Mouse (Mus musculus) induced T-regulatory cell, adult 2 months (primary cell): ENCODE measurements around the gene Bahcc1.

ENCODE experiments used
- DNase-seq: peaks from one replicate; pipeline ENCODE4 v3.0.0-alpha.2; 2012; ENCODE audit warnings: low read depth

The Bahcc1 gene

GRCm38 (mm10) chr11:120315832-120316689 is 83.3 kb downstream of the Bahcc1 start:
- DNase-seq = peak; percentile 92

DNA sequence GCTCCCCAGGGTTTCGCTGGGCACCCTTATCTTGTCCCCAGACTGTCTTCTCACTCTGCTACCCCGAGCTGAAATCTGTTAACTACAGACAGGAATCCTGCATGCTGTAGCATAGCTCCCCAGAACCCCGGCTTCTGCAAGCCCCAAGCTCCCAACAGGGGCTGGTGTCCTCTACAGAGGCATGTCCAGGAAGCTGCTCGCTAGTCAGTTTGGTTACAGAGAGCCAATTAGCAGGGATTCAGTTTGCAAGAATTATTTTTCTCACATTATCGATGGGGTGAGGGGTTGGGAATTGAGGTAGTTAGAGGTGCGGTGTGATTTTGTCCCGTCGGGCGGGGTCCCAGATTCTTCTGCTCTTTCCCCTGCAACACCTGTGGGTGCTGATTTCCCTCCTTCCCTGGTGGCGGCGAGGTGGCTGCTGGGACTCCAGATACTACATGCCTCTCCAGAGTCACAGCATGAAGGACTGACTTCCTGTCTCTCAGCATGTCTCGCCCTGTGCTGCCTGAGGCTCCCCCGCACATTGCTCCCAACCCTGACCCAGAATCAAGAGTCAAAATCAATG is 84.0 kb downstream of the Bahcc1 start:
- peak; percentile 55 for DNase-seq

- DNase-seq = no peak
Measured at GRCm38 (mm10) chr11:120317456-120317855, 84.7 kb downstream of the Bahcc1 start.

- DNase-seq = no peak
Measured at GRCm38 (mm10) chr11:120319310-120319709, 86.6 kb downstream of the Bahcc1 start.

GRCm38 (mm10) chr11:120320156-120320555 is 87.4 kb downstream of the Bahcc1 start:
- DNase-seq = no peak

- no peak for DNase-seq
Measured at GRCm38 (mm10) chr11:120335431-120336021, 102.8 kb downstream of the Bahcc1 start.

DNA sequence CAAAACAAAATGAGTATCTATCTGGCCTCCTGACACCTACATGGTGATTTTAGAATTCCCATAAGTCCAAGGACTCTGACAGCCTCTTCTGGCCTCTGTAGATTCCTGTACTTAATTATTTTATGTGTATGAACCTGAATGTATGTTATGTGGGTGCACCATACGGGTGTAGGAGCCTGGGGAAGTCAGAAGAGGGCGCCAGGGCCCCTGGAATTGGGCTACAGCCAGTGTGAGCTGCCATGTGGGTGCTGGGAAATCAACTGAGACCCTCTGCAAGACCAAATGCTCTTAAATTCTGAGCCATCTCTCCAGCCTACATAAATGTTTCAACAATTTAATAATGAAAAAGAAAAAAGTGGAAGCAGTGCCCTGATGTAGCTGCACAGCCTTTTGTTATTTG is 104.7 kb downstream of the Bahcc1 start:
- DNase-seq = no peak

- DNase-seq = peak; percentile 30
Measured at GRCm38 (mm10) chr11:120338786-120339185, 106.0 kb downstream of the Bahcc1 start.

GRCm38 (mm10) chr11:120339978-120340513 is 107.3 kb downstream of the Bahcc1 start:
- DNase-seq = no peak

DNA sequence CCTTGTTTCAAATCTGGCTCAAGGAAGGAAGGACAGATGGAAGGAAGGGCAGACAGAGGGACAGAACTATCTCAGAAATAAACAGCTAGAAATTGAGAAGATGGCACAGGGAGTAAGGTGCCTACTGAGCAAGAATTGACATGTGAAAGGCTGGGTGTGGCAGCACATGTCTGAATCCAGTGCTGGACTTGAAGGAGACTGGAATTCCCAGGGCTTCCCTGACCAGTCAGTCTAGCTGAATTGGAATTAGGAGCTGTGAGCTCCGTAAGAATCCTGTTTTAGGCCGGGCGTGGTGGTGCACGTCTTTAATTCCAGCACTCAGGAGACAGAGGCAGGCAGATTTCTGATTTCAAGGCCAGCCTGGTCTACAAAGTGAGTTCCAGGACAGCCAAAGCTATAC is 108.9 kb downstream of the Bahcc1 start:
- no peak for DNase-seq
